8 mouse cellular contexts compared by ENCODE assay signal in the genomic region with DNA sequence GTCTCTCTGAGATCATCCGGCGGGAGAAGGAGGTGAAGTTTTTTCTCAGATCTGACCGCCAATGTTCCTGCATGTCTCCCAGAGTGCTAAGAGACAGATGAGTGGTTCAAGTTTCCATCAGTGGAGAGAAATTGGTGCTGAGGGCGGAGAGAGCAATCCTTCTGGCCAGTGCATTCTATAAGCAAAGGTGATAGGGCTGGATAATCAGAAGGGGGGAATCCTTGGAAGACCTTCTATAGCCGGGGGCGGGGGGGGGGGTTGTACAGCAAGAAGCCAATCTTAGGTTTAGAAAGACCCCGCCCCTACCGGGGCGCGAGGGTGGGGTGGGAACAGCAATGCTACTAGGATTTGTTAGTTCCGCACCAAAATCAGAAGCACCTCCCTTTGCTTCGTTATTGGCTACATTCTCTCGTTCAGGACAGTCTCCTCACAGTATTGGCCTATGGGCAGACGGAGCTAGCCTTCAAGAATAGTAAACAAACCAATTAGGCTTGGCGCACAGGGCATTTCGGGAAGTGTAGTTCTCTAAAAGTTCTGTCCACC. TPM values are rescaled to one million over a fixed set of nuclear protein-coding genes. Genes with fewer than 3 reads are reported as not detected.
DNase-seq lines count a peak whose midpoint lies in the region; ATAC-seq and TF ChIP-seq lines count a peak whose summit lies in the region.

No protein-coding gene starts in this region.

- peak overlapping the region; percentile 90 for H3K4me2 ChIP-seq in hindbrain, postnatal 0 days (ENCODE audit: low read depth, low read length)

- H3K27me3 ChIP-seq in hindbrain, postnatal 0 days (ENCODE audit: insufficient read depth, low read length), result no peaks in the 10 kb centered on the region

- H3K4me3 ChIP-seq in gastrocnemius, adult 2 months, result peak overlapping the region; percentile 97
- peak overlapping the region; percentile 94 for H3K4me3 ChIP-seq in hindbrain, postnatal 0 days (ENCODE audit: low read length)
- H3K4me3 ChIP-seq in left cerebral cortex, adult 2 months, result peak overlapping the region; percentile 72

- H3K9me3 ChIP-seq in hindbrain, postnatal 0 days (ENCODE audit: low read length), result no peaks in the 10 kb centered on the region

- ATAC-seq in common myeloid progenitor, adult 5-6 weeks (replicated peaks; ENCODE audit: low read depth, poor library complexity, severe bottlenecking), result peak; percentile 91
- ATAC-seq in hindbrain, postnatal 0 days, result peak; percentile 92
- peak; percentile 89 for ATAC-seq in megakaryocyte, adult 5-6 weeks (ENCODE audit: poor library complexity, severe bottlenecking)

- under 1% methylated on average over 16 of the region's 16 CpGs for WGBS in hindbrain, postnatal 0 days

- no peak for TF ChIP-seq CTCF in gastrocnemius, adult 2 months (IDR thresholded peaks at IDR 0.05)
- TF ChIP-seq CTCF in hindbrain, postnatal 0 days (IDR thresholded peaks at IDR 0.05; ENCODE audit: low read depth), result no peak
- TF ChIP-seq CTCF in left cerebral cortex, adult 2 months (IDR thresholded peaks at IDR 0.05), result no peak; the same call in none of the 2 replicates

- intact Hi-C loops in gastrocnemius, adult 2 months (cut with DNase I), result no loop called here
- intact Hi-C loops in left cerebral cortex, adult 2 months (cut with DNase I), result loop anchor here (2.0 kb wide), 2 partner anchors 205 to 419 kb away; no protein-coding TSS in a partner anchor

- H3K36me3 ChIP-seq in hindbrain, postnatal 0 days (ENCODE audit: insufficient read depth, low read length), result no peaks in the 10 kb centered on the region

- peak overlapping the region; percentile 92 for H3K27ac ChIP-seq in gastrocnemius, adult 2 months
- peak overlapping the region; percentile 99 for H3K27ac ChIP-seq in hindbrain, postnatal 0 days
- peak overlapping the region; percentile 97 for H3K27ac ChIP-seq in left cerebral cortex, adult 2 months

- DNase-seq in WW6 (ENCODE audit: low read depth, low spot score), result peak; percentile 42
- DNase-seq in gastrocnemius, adult 2 months, result peak; percentile 78
- DNase-seq in hindbrain, postnatal 0 days (ENCODE audit: low spot score), result peak; percentile 95
- DNase-seq in left cerebral cortex, adult 2 months (ENCODE audit: extremely low spot score in 1 of 2, low spot score in 2 of 2), result peak; percentile 73 to 82
- DNase-seq in right cerebral cortex, adult 2 months (ENCODE audit: low spot score in 2 of 2), result peak; percentile 86 to 89
- peak; percentile 78 for DNase-seq in urinary bladder, postnatal 14 days (ENCODE audit: low spot score)

- H3K9ac ChIP-seq in hindbrain, postnatal 0 days (replicated peaks; ENCODE audit: low read length), result peak overlapping the region; percentile 96

- H3K4me1 ChIP-seq in hindbrain, postnatal 0 days (ENCODE audit: insufficient read depth, low read length), result peaks cover 5% of the 10 kb centered on the region; the same call in 1 of the 2 replicates

RNA-seq across cellular contexts. Expression of gene Stxbp5, which starts 0.9 kb away (rescaled TPM):
- total RNA-seq in common myeloid progenitor, adult 5-6 weeks (2017), result 50.1 and 51.8 TPM in 2 replicates
- 10 to 100 TPM; 10.7 to 11.4 TPM for total RNA-seq in gastrocnemius, adult 2 months (2021)
- total RNA-seq in hindbrain, postnatal 0 days (2014; rRNA removed), result 41.7 and 51.4 TPM in 2 replicates
- 6.8 and 8.2 TPM in 2 replicates for polyA plus RNA-seq in hindbrain, postnatal 0 days (2015; fragmentation: Nextera tagmentation; extraction: Ambion mirVana)
- total RNA-seq in left cerebral cortex, adult 2 months (2021), result 100 to 1,000 TPM; 110 to 120 TPM
- total RNA-seq in megakaryocyte, adult 5-6 weeks (2015), result 32.6 and 34.5 TPM in 2 replicates
- 20.7 and 26.8 TPM in 2 replicates for total RNA-seq in megakaryocyte, adult 5-6 weeks (2017)

Comparison
In these comparisons a context has a peak if more than half of its experiments do, and no peak if none do; other contexts are left out.
1. Peak in every context shown above with its lines: DNase-seq, ATAC-seq, H3K4me3 ChIP-seq and H3K27ac ChIP-seq.
2. DNase-seq: peak in every context shown above with its lines; median percentile 95 in hindbrain, postnatal 0 days; 88 in right cerebral cortex, adult 2 months; 78 in gastrocnemius, adult 2 months; 78 in urinary bladder, postnatal 14 days; 78 in left cerebral cortex, adult 2 months; 42 in WW6.